Mouse (Mus musculus) myocyte (in vitro differentiated cells): ENCODE data around the gene Hist1h4f.

Source experiments
- CEBPB ChIP-seq: IDR thresholded peaks from 2 replicates; pipeline ENCODE4 v1.6.1; 2011; ENCODE audit warnings: mild to moderate bottlenecking, moderate library complexity; ENCODE audit not compliant: poor library complexity, insufficient read depth, severe bottlenecking
- E2F4 ChIP-seq: IDR thresholded peaks from one replicate; pipeline ENCODE4 v1.6.1; 2011; ENCODE audit warnings: mild to moderate bottlenecking, control low read depth, moderate library complexity; ENCODE audit not compliant: insufficient read depth
- MAX ChIP-seq: IDR thresholded peaks from one replicate; pipeline ENCODE4 v1.6.1; 2011; ENCODE audit warnings: low read depth, mild to moderate bottlenecking, control low read depth
- MYOG ChIP-seq, 3 experiments: IDR thresholded peaks; one replicate each; pipeline ENCODE4 v1.6.1; 2011; ENCODE audit warnings: control low read depth in 2 of 3, low read depth in 2 of 3, mild to moderate bottlenecking in 2 of 3; ENCODE audit not compliant: insufficient read length in 2 of 3, control insufficient read depth in 1 of 3, insufficient read depth in 1 of 3
- POLR2A ChIP-seq: IDR thresholded peaks from one replicate; pipeline ENCODE4 v1.6.1; 2011; ENCODE audit warnings: low read depth, mild to moderate bottlenecking, control low read depth, moderate library complexity; ENCODE audit not compliant: insufficient read length
- SRF ChIP-seq: IDR thresholded peaks from one replicate; pipeline ENCODE4 v1.6.1; 2011; ENCODE audit warnings: low read depth; ENCODE audit not compliant: control insufficient read depth, insufficient read length
- USF1 ChIP-seq: IDR thresholded peaks from one replicate; pipeline ENCODE4 v1.6.1; 2011; ENCODE audit warnings: low read depth, mild to moderate bottlenecking, control low read depth, moderate library complexity

- TF ChIP-seq POLR2A (peak; percentile 64), E2F4 (no peak), MAX (no peak), MYOG (IDR thresholded peaks at IDR 0.05; ENCODE audit: control insufficient read depth in 1 of 3, insufficient read depth in 1 of 3, insufficient read length in 2 of 3, low read depth in 2 of 3) (no peak), CEBPB (no peak), SRF (no peak), USF1 (no peak)
Observed at GRCm38 (mm10) chr13:23571022-23571503, 19.6 kb upstream of the Hist1h4f start, which contains the start of the genes Hist1h2ae and Hist1h2bg.
